Mouse (Mus musculus): Measurements from ENCODE around the gene Grm5.

- TF ChIP-seq POLR2A (IDR thresholded peaks at IDR 0.05; ENCODE audit: control insufficient read depth, extremely low read depth, insufficient read depth, low read length, poor library complexity) (no peak), CTCF (IDR thresholded peaks at IDR 0.05; ENCODE audit: borderline replicate concordance, control insufficient read depth, extremely low read depth, insufficient read depth, low read length, poor library complexity) (no peak)
Observed at GRCm38 (mm10) chr7:88161586-88161985, 577.6 kb downstream of the Grm5 start.

Measured in thymus, adult 2 months (tissue).